Mouse (Mus musculus): ENCODE results near the gene Atg4a. TPM values are rescaled to one million over a fixed set of nuclear protein-coding genes. Genes with fewer than 3 reads are reported as not detected.

Atg4a gene
- polyA plus RNA-seq (2014; fragmentation: Nextera tagmentation; extraction: Ambion mirVana): 16.8 and 18.5 TPM in 2 replicates

- Histone ChIP-seq H3K27ac (ENCODE audit: low read depth, low read length) (no peak within 1 kb of the TSS), H3K36me3 (ENCODE audit: control insufficient read depth, insufficient read depth, low read length) (no peaks in the 10 kb centered on the region), H3K9ac (ENCODE audit: low read depth, low read length) (peak within 1 kb of the TSS; percentile 45; the same call in 1 of the 2 replicates), H3K4me3 (ENCODE audit: low read depth, low read length) (peak within 1 kb of the TSS; percentile 41), H3K4me1 (replicated peaks; ENCODE audit: control insufficient read depth, insufficient read depth, low read length) (no peaks in the 10 kb centered on the region), H3K4me2 (replicated peaks; ENCODE audit: low read depth, low read length) (peak within 1 kb of the TSS; percentile 38), H3K9me3 (ENCODE audit: control insufficient read depth, low read length) (no peaks in the 10 kb centered on the region), H3K27me3 (ENCODE audit: control insufficient read depth, insufficient read depth, low read length) (0 out of 2 replicates have a peak, but pooled peaks cover 2% of the 10 kb centered on the region)
- DNase-seq (ENCODE audit: low spot score) (peak; percentile 90), ATAC-seq (ENCODE audit: low FRiP score) (peak; percentile 98)
- 16% methylated on average over 23 of the region's 23 CpGs for WGBS
These were observed at the start of gene Atg4a, which contains the start of gene Psmd10 for GRCm38 (mm10) chrX:140956272-140956940. TSS of gene Atg4a (plus strand) at chrX:140956907. TSS of gene Psmd10 (minus strand) at chrX:140956728.

DNA sequence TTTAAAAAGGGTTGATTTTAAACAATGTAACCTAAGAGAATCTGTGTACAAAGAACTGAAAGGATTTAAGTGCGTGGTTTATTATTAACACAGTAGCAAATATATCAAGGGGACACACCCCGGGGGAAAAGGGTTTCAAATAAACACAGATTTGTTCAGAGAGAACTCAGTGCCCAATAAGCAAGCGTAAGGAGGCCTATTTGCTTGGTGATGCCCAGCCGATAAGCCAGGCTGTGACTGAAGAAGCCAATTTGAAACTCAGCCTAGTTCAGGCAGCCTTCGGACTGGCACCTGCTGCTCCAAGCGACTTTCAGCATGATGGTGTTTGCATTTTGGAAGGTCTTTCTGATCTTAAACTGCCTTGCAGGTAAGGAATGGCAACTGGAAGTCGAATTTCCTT is 49.3 kb upstream of the Atg4a start, which contains the start of gene Vsig1:
Gene Vsig1 (plus strand): TSS at position 249 of the 400 bp plus-strand sequence.
- ATAC-seq (ENCODE audit: low FRiP score) (no peak), DNase-seq (ENCODE audit: low spot score) (no peak)
- H3K9me3 ChIP-seq (ENCODE audit: control insufficient read depth, low read length): no peaks in the 10 kb centered on the region
- H3K27me3 ChIP-seq (ENCODE audit: control insufficient read depth, insufficient read depth, low read length): no peaks in the 10 kb centered on the region; the same call in none of the 2 replicates
- H3K4me2 ChIP-seq (replicated peaks; ENCODE audit: low read depth, low read length): no peak within 1 kb of the TSS
- WGBS: 76% methylated on average over 7 of the region's 7 CpGs
- no peak within 1 kb of the TSS for H3K9ac ChIP-seq (ENCODE audit: low read depth, low read length)
- no peaks in the 10 kb centered on the region for H3K4me1 ChIP-seq (replicated peaks; ENCODE audit: control insufficient read depth, insufficient read depth, low read length)
- H3K27ac ChIP-seq (ENCODE audit: low read depth, low read length): no peak within 1 kb of the TSS
- no peaks in the 10 kb centered on the region for H3K36me3 ChIP-seq (ENCODE audit: control insufficient read depth, insufficient read depth, low read length)
- no peak within 1 kb of the TSS for H3K4me3 ChIP-seq (ENCODE audit: low read depth, low read length)

- DNase-seq (ENCODE audit: low spot score): no peak
- WGBS: 82% methylated on average over 6 of the region's 6 CpGs
- Histone ChIP-seq H3K9me3 (ENCODE audit: control insufficient read depth, low read length) (no peaks in the 10 kb centered on the region), H3K27ac (ENCODE audit: low read depth, low read length) (no peak overlapping the region), H3K36me3 (ENCODE audit: control insufficient read depth, insufficient read depth, low read length) (no peaks in the 10 kb centered on the region), H3K4me2 (replicated peaks; ENCODE audit: low read depth, low read length) (no peak overlapping the region), H3K4me3 (ENCODE audit: low read depth, low read length) (no peak overlapping the region), H3K4me1 (replicated peaks; ENCODE audit: control insufficient read depth, insufficient read depth, low read length) (no peaks in the 10 kb centered on the region), H3K27me3 (ENCODE audit: control insufficient read depth, insufficient read depth, low read length) (peaks cover 10% of the 10 kb centered on the region; the same call in 1 of the 2 replicates), H3K9ac (ENCODE audit: low read depth, low read length) (no peak overlapping the region)
- ATAC-seq (ENCODE audit: low FRiP score): no peak
These were observed 35.4 kb upstream of the Atg4a start for GRCm38 (mm10) chrX:140921321-140921720.

DNA sequence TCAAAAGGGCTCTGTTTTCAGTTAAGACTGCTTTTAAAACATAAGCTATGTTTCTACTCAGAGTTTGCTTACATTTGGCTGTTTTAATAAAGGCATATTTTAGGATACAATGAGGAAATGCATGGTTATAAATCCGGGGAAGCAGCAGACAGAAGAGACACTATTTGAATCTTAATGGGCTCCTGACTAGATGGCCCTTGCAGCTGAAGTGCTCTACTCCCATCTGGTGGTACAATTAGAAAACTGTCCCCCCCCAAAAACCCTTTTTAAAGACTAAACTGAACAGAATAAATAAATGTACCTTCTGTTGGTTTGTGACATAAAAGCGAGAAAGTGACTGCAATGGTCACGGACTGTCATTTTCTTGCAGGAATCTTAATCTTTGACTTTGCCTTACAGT is 24.6 kb upstream of the Atg4a start:
- WGBS: 72% methylated on average over 3 of the region's 3 CpGs
- H3K9ac ChIP-seq (ENCODE audit: low read depth, low read length): no peak overlapping the region
- no peak overlapping the region for H3K4me3 ChIP-seq (ENCODE audit: low read depth, low read length)
- no peak overlapping the region for H3K27ac ChIP-seq (ENCODE audit: low read depth, low read length)
- H3K4me1 ChIP-seq (replicated peaks; ENCODE audit: control insufficient read depth, insufficient read depth, low read length): no peaks in the 10 kb centered on the region
- no peaks in the 10 kb centered on the region for H3K9me3 ChIP-seq (ENCODE audit: control insufficient read depth, low read length)
- peaks cover 5% of the 10 kb centered on the region; the same call in 1 of the 2 replicates for H3K27me3 ChIP-seq (ENCODE audit: control insufficient read depth, insufficient read depth, low read length)
- ATAC-seq (ENCODE audit: low FRiP score) (no peak), DNase-seq (ENCODE audit: low spot score) (peak; percentile 8)
- H3K36me3 ChIP-seq (ENCODE audit: control insufficient read depth, insufficient read depth, low read length): no peaks in the 10 kb centered on the region
- no peak overlapping the region for H3K4me2 ChIP-seq (replicated peaks; ENCODE audit: low read depth, low read length)

GRCm38 (mm10) chrX:140933263-140933662 is 23.4 kb upstream of the Atg4a start:
- Histone ChIP-seq H3K36me3 (ENCODE audit: control insufficient read depth, insufficient read depth, low read length) (no peaks in the 10 kb centered on the region), H3K4me1 (replicated peaks; ENCODE audit: control insufficient read depth, insufficient read depth, low read length) (no peaks in the 10 kb centered on the region), H3K27me3 (ENCODE audit: control insufficient read depth, insufficient read depth, low read length) (peaks cover 5% of the 10 kb centered on the region; the same call in 1 of the 2 replicates), H3K27ac (ENCODE audit: low read depth, low read length) (no peak overlapping the region), H3K9me3 (ENCODE audit: control insufficient read depth, low read length) (no peaks in the 10 kb centered on the region), H3K4me2 (replicated peaks; ENCODE audit: low read depth, low read length) (no peak overlapping the region), H3K4me3 (ENCODE audit: low read depth, low read length) (no peak overlapping the region), H3K9ac (ENCODE audit: low read depth, low read length) (no peak overlapping the region)
- WGBS: 86% methylated on average over 3 of the region's 3 CpGs
- ATAC-seq (ENCODE audit: low FRiP score) (no peak), DNase-seq (ENCODE audit: low spot score) (no peak)

DNA sequence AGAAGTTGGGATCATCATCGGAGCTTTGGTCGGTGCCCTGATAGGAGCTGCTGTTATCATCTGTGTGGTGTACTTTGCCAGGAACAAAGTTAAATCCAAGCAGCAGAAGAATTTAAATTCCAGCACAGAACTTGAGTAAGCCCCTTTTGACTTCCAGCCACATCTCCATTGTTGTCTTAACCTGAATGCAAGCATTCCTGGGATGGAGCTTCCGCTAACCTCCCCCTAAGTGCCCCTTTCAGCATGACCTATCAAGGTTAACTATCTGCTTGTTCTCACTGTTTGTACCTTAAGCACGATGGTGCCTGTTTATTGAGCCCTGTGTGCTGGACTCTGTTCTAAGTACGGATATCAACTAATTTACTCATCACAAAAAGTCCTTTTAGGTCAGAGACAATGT is 20.4 kb upstream of the Atg4a start:
- no peak overlapping the region for H3K9ac ChIP-seq (ENCODE audit: low read depth, low read length)
- H3K4me1 ChIP-seq (replicated peaks; ENCODE audit: control insufficient read depth, insufficient read depth, low read length): no peaks in the 10 kb centered on the region
- H3K36me3 ChIP-seq (ENCODE audit: control insufficient read depth, insufficient read depth, low read length): no peaks in the 10 kb centered on the region
- H3K4me3 ChIP-seq (ENCODE audit: low read depth, low read length): no peak overlapping the region
- 74% methylated on average over 5 of the region's 5 CpGs for WGBS
- peaks cover 5% of the 10 kb centered on the region; the same call in 1 of the 2 replicates for H3K27me3 ChIP-seq (ENCODE audit: control insufficient read depth, insufficient read depth, low read length)
- DNase-seq (ENCODE audit: low spot score): no peak
- H3K27ac ChIP-seq (ENCODE audit: low read depth, low read length): no peak overlapping the region
- no peaks in the 10 kb centered on the region for H3K9me3 ChIP-seq (ENCODE audit: control insufficient read depth, low read length)
- no peak overlapping the region for H3K4me2 ChIP-seq (replicated peaks; ENCODE audit: low read depth, low read length)
- ATAC-seq (ENCODE audit: low FRiP score): no peak

DNA sequence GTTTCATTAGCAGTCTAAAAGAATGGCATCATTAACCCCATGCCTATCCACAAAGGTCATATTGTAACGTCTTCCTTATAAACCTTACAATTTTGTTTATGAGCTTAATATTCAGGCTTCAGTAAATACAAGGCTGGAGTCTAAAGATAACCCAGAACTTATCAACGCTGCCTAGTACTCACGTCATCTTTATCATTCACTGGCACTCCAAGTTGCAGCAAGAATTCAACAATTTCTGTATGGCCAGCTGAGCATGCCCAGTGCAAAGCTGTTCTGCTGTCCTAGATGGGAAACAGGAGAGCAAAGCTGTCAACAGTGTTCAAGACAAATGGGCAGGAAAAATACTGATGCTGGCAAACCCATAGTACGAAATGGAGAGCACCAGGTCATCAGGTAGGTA is 3.1 kb upstream of the Atg4a start:
- DNase-seq (ENCODE audit: low spot score) (no peak), ATAC-seq (ENCODE audit: low FRiP score) (no peak)
- 92% methylated on average over 4 of the region's 4 CpGs for WGBS
- H3K9ac ChIP-seq (ENCODE audit: low read depth, low read length): no peak overlapping the region
- no peaks in the 10 kb centered on the region for H3K9me3 ChIP-seq (ENCODE audit: control insufficient read depth, low read length)
- H3K36me3 ChIP-seq (ENCODE audit: control insufficient read depth, insufficient read depth, low read length): no peaks in the 10 kb centered on the region
- H3K4me3 ChIP-seq (ENCODE audit: low read depth, low read length): no peak overlapping the region
- H3K27me3 ChIP-seq (ENCODE audit: control insufficient read depth, insufficient read depth, low read length): 0 out of 2 replicates have a peak, but pooled peaks cover 5% of the 10 kb centered on the region
- H3K27ac ChIP-seq (ENCODE audit: low read depth, low read length): no peak overlapping the region
- H3K4me1 ChIP-seq (replicated peaks; ENCODE audit: control insufficient read depth, insufficient read depth, low read length): no peaks in the 10 kb centered on the region
- no peak overlapping the region for H3K4me2 ChIP-seq (replicated peaks; ENCODE audit: low read depth, low read length)

- no peak overlapping the region for H3K27ac ChIP-seq (ENCODE audit: low read depth, low read length)
- no peaks in the 10 kb centered on the region for H3K4me1 ChIP-seq (replicated peaks; ENCODE audit: control insufficient read depth, insufficient read depth, low read length)
- ATAC-seq (ENCODE audit: low FRiP score) (no peak), DNase-seq (ENCODE audit: low spot score) (no peak)
- 0 out of 2 replicates have a peak, but pooled peaks cover 2% of the 10 kb centered on the region for H3K27me3 ChIP-seq (ENCODE audit: control insufficient read depth, insufficient read depth, low read length)
- WGBS: 17% methylated on average over 5 of the region's 5 CpGs
- H3K36me3 ChIP-seq (ENCODE audit: control insufficient read depth, insufficient read depth, low read length): no peaks in the 10 kb centered on the region
- H3K4me3 ChIP-seq (ENCODE audit: low read depth, low read length): peak overlapping the region; percentile 39
- no peaks in the 10 kb centered on the region for H3K9me3 ChIP-seq (ENCODE audit: control insufficient read depth, low read length)
- H3K4me2 ChIP-seq (replicated peaks; ENCODE audit: low read depth, low read length): peak overlapping the region; percentile 38
- 0 out of 2 replicates have a peak overlapping the region, but pooled peaks have one; percentile 7 for H3K9ac ChIP-seq (ENCODE audit: low read depth, low read length)
These were observed 252 bp downstream of the Atg4a start for GRCm38 (mm10) chrX:140956959-140957358.

GRCm38 (mm10) chrX:140978943-140979342 is 22.2 kb downstream of the Atg4a start:
- WGBS: 81% methylated on average over 1 of the region's 1 CpGs
- Histone ChIP-seq H3K27ac (ENCODE audit: low read depth, low read length) (no peak overlapping the region), H3K4me1 (replicated peaks; ENCODE audit: control insufficient read depth, insufficient read depth, low read length) (no peaks in the 10 kb centered on the region), H3K36me3 (ENCODE audit: control insufficient read depth, insufficient read depth, low read length) (no peaks in the 10 kb centered on the region), H3K4me2 (replicated peaks; ENCODE audit: low read depth, low read length) (no peak overlapping the region), H3K4me3 (ENCODE audit: low read depth, low read length) (no peak overlapping the region), H3K9me3 (ENCODE audit: control insufficient read depth, low read length) (no peaks in the 10 kb centered on the region), H3K27me3 (ENCODE audit: control insufficient read depth, insufficient read depth, low read length) (peaks cover 13% of the 10 kb centered on the region), H3K9ac (ENCODE audit: low read depth, low read length) (no peak overlapping the region)
- DNase-seq (ENCODE audit: low spot score) (no peak), ATAC-seq (ENCODE audit: low FRiP score) (no peak)

All from hindbrain, embryonic 11.5 days (tissue).